Mouse (Mus musculus) liver, embryonic 14 days (tissue): ENCODE data around the gene Gm2974. TPM values are rescaled to one million over a fixed set of nuclear protein-coding genes. Genes with fewer than 3 reads are reported as not detected.

Experiments
- polyA plus RNA-seq: library from polyadenylated mRNA; depleted of rRNA; stranded (reverse); fragments of >200 nt; gene quantifications from 2 replicates; pipeline ENCODE4 v1.2.3, GENCODE M21; 2012; rRNA removed

Gm2974 gene
- not detected in 2 replicates for polyA plus RNA-seq

DNA sequence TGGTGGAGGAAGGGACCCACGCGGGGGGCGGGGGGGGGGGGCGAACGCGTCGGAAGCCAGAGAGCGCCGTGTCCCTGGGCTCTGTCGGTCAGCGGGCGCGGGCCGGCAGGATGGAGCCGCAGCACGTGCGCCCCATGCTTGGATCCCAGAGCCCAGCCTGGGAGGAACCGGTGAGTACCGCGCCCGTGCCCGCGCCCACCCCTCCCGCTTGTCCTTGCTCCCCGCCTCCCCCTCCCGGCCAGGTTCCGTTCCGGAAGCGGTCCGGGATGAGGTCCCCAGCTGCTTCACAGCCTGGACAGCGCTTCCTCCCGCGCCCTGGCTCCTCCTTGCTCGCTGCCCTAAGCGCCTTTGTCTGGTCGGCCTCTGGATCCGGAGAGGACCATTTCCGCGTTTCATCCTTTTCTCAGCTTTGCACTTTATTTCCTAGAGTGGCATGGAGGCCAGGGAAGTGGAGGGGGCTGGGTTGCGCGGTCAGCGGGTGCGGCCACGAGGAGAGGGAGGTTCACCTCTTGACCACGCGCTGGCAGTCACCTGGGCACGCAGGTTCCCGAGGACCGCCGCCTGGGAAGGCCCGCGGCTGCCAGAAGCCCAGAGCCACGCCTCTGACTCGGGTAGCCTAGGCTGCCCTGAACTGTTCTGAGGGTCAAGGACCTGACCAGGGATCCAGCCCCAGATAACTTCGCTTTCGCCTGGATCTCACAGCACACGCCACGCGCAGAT lies at the start of gene Gm2974:
Gene Gm2974, plus strand, starts transcription at position 86 of the 720 bp plus-strand sequence.

DNA sequence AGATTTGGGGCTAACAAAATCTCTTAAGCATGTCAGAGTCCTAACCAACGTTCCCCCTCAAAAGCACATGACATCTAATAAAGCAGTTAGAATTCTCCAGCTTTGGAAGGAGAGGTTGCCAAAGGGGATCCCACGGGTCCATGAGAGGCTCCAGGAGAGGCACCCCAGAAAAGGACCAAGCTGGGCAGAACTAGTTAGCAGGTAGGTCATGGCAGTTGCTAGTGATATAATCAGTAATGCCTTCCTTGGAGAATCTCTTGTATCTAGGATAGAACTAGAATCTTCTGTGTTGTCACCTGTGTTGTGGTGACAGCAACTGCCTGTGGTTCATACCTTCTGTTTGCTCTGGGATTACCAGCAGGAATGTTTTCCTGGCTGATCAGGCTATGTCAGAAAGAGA lies 17.6 kb upstream of the Gm2974 start, which contains the start of gene Gm3127:
Gene Gm3127, plus strand, starts transcription at position 301 of the 400 bp plus-strand sequence.

DNA sequence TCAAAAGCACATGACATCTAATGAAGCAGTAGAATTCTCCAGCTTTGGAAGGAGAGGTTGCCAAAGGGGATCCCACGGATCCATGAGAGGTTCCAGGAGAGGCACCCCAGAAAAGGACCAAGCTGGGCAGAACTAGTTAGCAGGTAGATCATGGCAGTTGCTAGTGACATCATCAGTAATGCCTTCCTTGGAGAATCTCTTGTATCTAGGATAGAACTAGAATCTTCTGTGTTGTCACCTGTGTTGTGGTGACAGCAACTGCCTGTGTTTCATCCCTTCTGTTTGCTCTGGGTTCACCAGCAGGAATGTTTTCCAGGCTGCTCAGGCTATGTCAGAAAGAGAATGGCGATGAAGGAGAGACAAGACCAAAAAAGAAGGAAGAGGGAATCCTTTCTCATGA lies 67.0 kb downstream of the Gm2974 start, which contains the start of gene Gm3138:
Gene Gm3138, plus strand, starts transcription at position 301 of the 400 bp plus-strand sequence.

Other genes with a start within 250 kb of the Gm2974 start
- not detected in 2 replicates for gene Gm3095, start 219.0 kb upstream of the Gm2974 start, polyA plus RNA-seq
- gene Gm3099, start 184.2 kb upstream of the Gm2974 start, polyA plus RNA-seq, result not detected in 2 replicates
- gene Gm5796, start 158.6 kb upstream of the Gm2974 start, polyA plus RNA-seq, result 0.02 TPM in 1 of 2 replicates, not detected in the other
- gene Gm3115, start 98.5 kb upstream of the Gm2974 start, polyA plus RNA-seq, result not detected in 2 replicates
- gene Gm8108, start 72.0 kb upstream of the Gm2974 start, polyA plus RNA-seq, result 0.05 and 0.06 TPM in 2 replicates
- gene Gm3127, start 17.5 kb upstream of the Gm2974 start, polyA plus RNA-seq, result not detected in 2 replicates
- not detected in 2 replicates for gene Gm3138, start 67.1 kb downstream of the Gm2974 start, polyA plus RNA-seq
- gene Gm3149, start 134.7 kb downstream of the Gm2974 start, polyA plus RNA-seq, result not detected in 2 replicates
- gene 2610042L04Rik, start 152.2 kb downstream of the Gm2974 start, polyA plus RNA-seq, result not detected in 2 replicates
- gene Gm3159, start 214.9 kb downstream of the Gm2974 start, polyA plus RNA-seq, result not detected in 2 replicates
- not detected in 2 replicates for gene Gm3164, start 232.9 kb downstream of the Gm2974 start, polyA plus RNA-seq
- gene Gm3173, start 248.4 kb downstream of the Gm2974 start, polyA plus RNA-seq, result not detected in 2 replicates